ENCODE assay signal across 31 mouse cellular contexts in the genomic region with DNA sequence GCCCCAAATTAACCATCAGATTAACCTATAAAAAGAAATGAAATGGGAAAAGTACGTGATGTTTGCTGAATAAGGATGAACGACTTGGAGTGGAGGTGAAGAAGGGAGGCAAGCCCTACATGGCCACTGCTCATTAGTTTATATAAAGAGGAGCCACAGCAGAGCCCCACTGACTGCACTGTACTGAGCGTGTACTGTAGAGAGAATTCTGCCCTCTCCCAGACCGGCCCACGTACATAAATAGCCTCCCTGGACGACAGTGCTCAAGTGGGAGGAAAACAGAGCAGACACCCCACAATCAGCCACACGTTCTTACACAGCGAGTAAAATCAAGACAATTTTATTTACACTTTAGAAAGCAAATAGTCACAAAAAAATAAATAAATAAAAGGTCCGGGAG. TPM values are rescaled to one million over a fixed set of nuclear protein-coding genes. Genes with fewer than 3 reads are reported as not detected.
A peak's percentile ranks its signal among the peaks of the same experiment; 100 is the strongest.
DNase-seq lines count a peak whose midpoint lies in the region; ATAC-seq and TF ChIP-seq lines count a peak whose summit lies in the region.
"Had no signal": no experiment of that assay in that cellular context is flagged by ENCODE, and none has a peak within 500 bp of the region (broad histone marks: within the 10 kb centered on the region; RNA-seq: fewer than 3 reads in every experiment).

No protein-coding gene starts in this region.

- H3K79me2 ChIP-seq in heart, adult 2 months (replicated peaks; ENCODE audit: control insufficient read depth, insufficient read depth, low read length), result no peaks in the 10 kb centered on the region

- H3K4me2 ChIP-seq in heart, embryonic 13.5 days, result peak overlapping the region; percentile 46
- H3K4me2 ChIP-seq in kidney, postnatal 0 days (ENCODE audit: low read length), result no peak overlapping the region
- H3K4me2 ChIP-seq: embryonic facial prominence, embryonic 12.5 days; embryonic facial prominence, embryonic 15.5 days; hindbrain, embryonic 13.5 days; intestine, embryonic 15.5 days had no signal

- no peak for DNase-seq in heart, adult 2 months
- no peak for DNase-seq in heart, postnatal 36 days
- DNase-seq in heart, embryonic 10.5 days (ENCODE audit: low spot score), result no peak
- peak; percentile 7 for DNase-seq in kidney, postnatal 0 days (ENCODE audit: low spot score)
- DNase-seq in kidney, adult 2 months, result no peak
- DNase-seq in layer of hippocampus, postnatal 36 days, result no peak
- DNase-seq: adrenal gland, postnatal 10 days; adrenal gland, postnatal 36 days; B cell, adult 2 months; cerebellum, adult 11 months; cerebellum, adult 2 months; cerebellum, adult 9-11 months; cerebellum, postnatal 25 days; forebrain, postnatal 0 days; gastrocnemius, adult 2 months; gastrocnemius, postnatal 14 days; kidney, adult 11 months; kidney, adult 9 months had no signal

- peak overlapping the region; percentile 25 for H3K4me3 ChIP-seq in heart, adult 2 months
- peak overlapping the region; percentile 33; the same call in 1 of the 2 replicates for H3K4me3 ChIP-seq in heart, embryonic 13.5 days
- no peak overlapping the region for H3K4me3 ChIP-seq in heart, embryonic 10.5 days
- H3K4me3 ChIP-seq in kidney, postnatal 0 days (replicated peaks; ENCODE audit: low read depth, low read length), result no peak overlapping the region
- no peak overlapping the region for H3K4me3 ChIP-seq in kidney, adult 2 months (ENCODE audit: insufficient read depth, low read depth, low read length)
- H3K4me3 ChIP-seq: embryonic facial prominence, embryonic 12.5 days; embryonic facial prominence, embryonic 15.5 days; gastrocnemius, adult 2 months; hindbrain, embryonic 10.5 days; hindbrain, embryonic 13.5 days; intestine, embryonic 15.5 days had no signal

- peak overlapping the region; percentile 20; the same call in 1 of the 2 replicates for H3K9ac ChIP-seq in heart, adult 2 months (ENCODE audit: low read depth, low read length)
- H3K9ac ChIP-seq in heart, embryonic 13.5 days, result peak overlapping the region; percentile 40; the same call in 1 of the 2 replicates
- H3K9ac ChIP-seq in kidney, postnatal 0 days (ENCODE audit: low read depth, low read length), result no peak overlapping the region
- H3K9ac ChIP-seq: embryonic facial prominence, embryonic 12.5 days; embryonic facial prominence, embryonic 15.5 days; forebrain, postnatal 0 days; hindbrain, embryonic 13.5 days; intestine, embryonic 15.5 days had no signal

- intact Hi-C loops in heart, adult 2 months (cut with DNase I), result no loop called here
- intact Hi-C loops in heart, postnatal 36 days (cut with DNase I), result no loop called here

- no peaks in the 10 kb centered on the region for H3K9me3 ChIP-seq in heart, embryonic 13.5 days
- H3K9me3 ChIP-seq in heart, embryonic 10.5 days, result no peaks in the 10 kb centered on the region
- no peaks in the 10 kb centered on the region for H3K9me3 ChIP-seq in kidney, postnatal 0 days (replicated peaks; ENCODE audit: low read length)
- H3K9me3 ChIP-seq: embryonic facial prominence, embryonic 12.5 days; embryonic facial prominence, embryonic 15.5 days; G1E; hindbrain, embryonic 10.5 days; hindbrain, embryonic 13.5 days; intestine, embryonic 15.5 days had no signal

- peaks cover 1% of the 10 kb centered on the region; the same call in 1 of the 2 replicates for H3K4me1 ChIP-seq in heart, adult 2 months (ENCODE audit: control insufficient read depth, insufficient read depth, low read length)
- H3K4me1 ChIP-seq in heart, embryonic 13.5 days, result peaks cover 35% of the 10 kb centered on the region
- H3K4me1 ChIP-seq in heart, embryonic 10.5 days, result peaks cover 13% of the 10 kb centered on the region; the same call in 1 of the 2 replicates
- no peaks in the 10 kb centered on the region for H3K4me1 ChIP-seq in kidney, postnatal 0 days (replicated peaks; ENCODE audit: insufficient read depth, low read length)
- H3K4me1 ChIP-seq in kidney, adult 2 months (ENCODE audit: control insufficient read depth, insufficient read depth, low read length), result no peaks in the 10 kb centered on the region
- H3K4me1 ChIP-seq: embryonic facial prominence, embryonic 12.5 days; embryonic facial prominence, embryonic 15.5 days; hindbrain, embryonic 10.5 days; hindbrain, embryonic 13.5 days; intestine, embryonic 15.5 days had no signal

- ATAC-seq in heart, embryonic 13.5 days (ENCODE audit: extremely low read depth, insufficient number of reproducible peaks, low FRiP score, low TSS enrichment), result no peak
- ATAC-seq in kidney, postnatal 0 days (replicated peaks; ENCODE audit: low FRiP score, low read depth), result no peak
- ATAC-seq: forebrain, embryonic 14.5 days; forebrain, postnatal 0 days; hindbrain, embryonic 16.5 days; intestine, embryonic 15.5 days; Patski had no signal

- H3K36me3 ChIP-seq in heart, adult 2 months (ENCODE audit: control insufficient read depth, insufficient read depth, low read length), result no peaks in the 10 kb centered on the region
- no peaks in the 10 kb centered on the region for H3K36me3 ChIP-seq in heart, embryonic 13.5 days
- H3K36me3 ChIP-seq in heart, embryonic 10.5 days, result no peaks in the 10 kb centered on the region
- H3K36me3 ChIP-seq in kidney, postnatal 0 days (ENCODE audit: insufficient read depth, low read length), result no peaks in the 10 kb centered on the region
- no peaks in the 10 kb centered on the region for H3K36me3 ChIP-seq in kidney, adult 2 months (ENCODE audit: control insufficient read depth, insufficient read depth, low read length)
- H3K36me3 ChIP-seq: embryonic facial prominence, embryonic 12.5 days; embryonic facial prominence, embryonic 15.5 days; G1E; hindbrain, embryonic 10.5 days; hindbrain, embryonic 13.5 days; intestine, embryonic 15.5 days had no signal

- no peaks in the 10 kb centered on the region for H3K27me3 ChIP-seq in heart, adult 2 months (ENCODE audit: control insufficient read depth, insufficient read depth, low read length)
- H3K27me3 ChIP-seq in heart, embryonic 13.5 days (replicated peaks), result no peaks in the 10 kb centered on the region
- peaks cover 19% of the 10 kb centered on the region for H3K27me3 ChIP-seq in heart, embryonic 10.5 days (ENCODE audit: insufficient read depth, poor library complexity, severe bottlenecking)
- H3K27me3 ChIP-seq in kidney, postnatal 0 days (ENCODE audit: insufficient read depth, low read length), result no peaks in the 10 kb centered on the region
- no peaks in the 10 kb centered on the region for H3K27me3 ChIP-seq in kidney, adult 2 months (replicated peaks; ENCODE audit: control insufficient read depth, insufficient read depth, low read length)
- H3K27me3 ChIP-seq: CH12.LX; embryonic facial prominence, embryonic 15.5 days; intestine, embryonic 15.5 days had no signal

- peak; percentile 54 for TF ChIP-seq POLR2A in heart, adult 2 months (IDR thresholded peaks at IDR 0.05; ENCODE audit: insufficient read depth, low read depth, low read length)
- TF ChIP-seq POLR2A in kidney, adult 2 months (IDR thresholded peaks at IDR 0.05; ENCODE audit: low read depth, low read length), result no peak

- 50% methylated on average over 9 of the region's 9 CpGs for WGBS in heart, adult 2 months
- 33% methylated on average over 9 of the region's 9 CpGs for WGBS in heart, embryonic 13.5 days
- 53% methylated on average over 9 of the region's 9 CpGs for WGBS in heart, embryonic 10.5 days
- WGBS in kidney, postnatal 0 days, result 34% methylated on average over 9 of the region's 9 CpGs
- WGBS in kidney, adult 2 months, result 37% methylated on average over 9 of the region's 9 CpGs

- peak overlapping the region; percentile 81 for H3K27ac ChIP-seq in heart, adult 2 months
- H3K27ac ChIP-seq in heart, embryonic 13.5 days (replicated peaks), result peak overlapping the region; percentile 89
- H3K27ac ChIP-seq in heart, embryonic 10.5 days, result no peak overlapping the region; the same call in 1 of the 2 replicates
- H3K27ac ChIP-seq in kidney, postnatal 0 days, result no peak overlapping the region
- no peak overlapping the region for H3K27ac ChIP-seq in kidney, adult 2 months (ENCODE audit: insufficient read depth, low read depth, low read length)
- H3K27ac ChIP-seq: embryonic facial prominence, embryonic 12.5 days; embryonic facial prominence, embryonic 15.5 days; gastrocnemius, adult 2 months; hindbrain, embryonic 10.5 days; hindbrain, embryonic 13.5 days; intestine, embryonic 15.5 days had no signal

- TF ChIP-seq CTCF in heart, adult 2 months (IDR thresholded peaks at IDR 0.05), result no peak
- TF ChIP-seq CTCF in kidney, postnatal 0 days (IDR thresholded peaks at IDR 0.05; ENCODE audit: low read depth), result no peak
- TF ChIP-seq CTCF in kidney, adult 2 months (conservative IDR thresholded peaks at IDR 0.05; ENCODE audit: insufficient read depth, insufficient read length, low read depth, low read length), result no peak

- 0 out of 2 replicates have a peak, but pooled peaks have one; percentile 45 for TF ChIP-seq EP300 in heart, adult 2 months (IDR thresholded peaks at IDR 0.05; ENCODE audit: insufficient read depth, low read depth, low read length)

RNA-seq across cellular contexts. Expression of gene Gja3, which starts 23.8 kb away (rescaled TPM):
- 10 to 100 TPM; 18.0 to 22.4 TPM for total RNA-seq in heart, adult 2 months (2021)
- polyA plus RNA-seq in heart, adult 2 months (2012; rRNA removed), result 25.0 and 27.6 TPM in 2 replicates
- total RNA-seq in heart, postnatal 36 days (2021), result 10 to 100 TPM; 14.8 to 18.4 TPM
- polyA plus RNA-seq in heart, embryonic 13.5 days (2015; fragmentation: Nextera tagmentation; extraction: Ambion mirVana), result 19.9 and 23.8 TPM in 2 replicates
- 2.5 and 4.0 TPM in 2 replicates for polyA plus RNA-seq in heart, embryonic 10.5 days (2016; fragmentation: Nextera tagmentation; extraction: Ambion mirVana)
- polyA plus RNA-seq in kidney, postnatal 0 days (2015; fragmentation: Nextera tagmentation; extraction: Ambion mirVana), result 9.8 and 10.3 TPM in 2 replicates
- 1.0 and 1.3 TPM in 2 replicates for polyA plus RNA-seq in kidney, adult 2 months (2012; rRNA removed)
- total RNA-seq in layer of hippocampus, postnatal 36 days (2021), result 1 to 10 TPM in 1 of 2 experiments, under 1 TPM in 1; 0.30 to 1.0 TPM
- total RNA-seq: adrenal gland, adult 18-20 months; adrenal gland, postnatal 36 days; CH12.LX; common myeloid progenitor, adult 5-6 weeks; G1E had no signal
- polyA plus RNA-seq: G1E; hindbrain, embryonic 10.5 days; Patski had no signal

Comparison
In these comparisons a context has a peak if more than half of its experiments do, and no peak if none do; other contexts are left out.
1. H3K27ac ChIP-seq: peak in heart, adult 2 months (single experiment) and heart, embryonic 13.5 days (single experiment); none in heart, embryonic 10.5 days (single experiment), kidney, postnatal 0 days (single experiment) and kidney, adult 2 months (single experiment).
2. H3K4me3 ChIP-seq: peak in heart, adult 2 months (single experiment) and heart, embryonic 13.5 days (single experiment); none in heart, embryonic 10.5 days (single experiment), kidney, postnatal 0 days (single experiment) and kidney, adult 2 months (single experiment).